Mouse (Mus musculus): ENCODE measurements around the gene Adgrd1. TPM values are rescaled to one million over a fixed set of nuclear protein-coding genes. Genes with fewer than 3 reads are reported as not detected.

Adgrd1 gene
- polyA plus RNA-seq (2012; ENCODE audit: insufficient read depth, insufficient read length, missing spikeins) = not detected in 2 replicates

- no peaks in the 10 kb centered on the region for H3K4me1 ChIP-seq (ENCODE audit: control insufficient read depth, insufficient read depth, low read length)
- no peak within 1 kb of the TSS for H3K27ac ChIP-seq (ENCODE audit: insufficient read depth, low read depth, low read length)
- H3K4me3 ChIP-seq (ENCODE audit: insufficient read depth, low read length) = no peak within 1 kb of the TSS
- TF ChIP-seq CTCF (IDR thresholded peaks at IDR 0.05; ENCODE audit: low read depth, low read length) = no peak
- TF ChIP-seq POLR2A (IDR thresholded peaks at IDR 0.05; ENCODE audit: borderline replicate concordance, low read depth, low read length) = no peak
These were observed at the start of gene Adgrd1 for GRCm38 (mm10) chr5:129096511-129096910. Gene Adgrd1 (plus strand): TSS chr5:129096750.

- Histone ChIP-seq H3K4me3 (ENCODE audit: insufficient read depth, low read length) (no peak overlapping the region), H3K27ac (ENCODE audit: insufficient read depth, low read depth, low read length) (no peak overlapping the region), H3K4me1 (ENCODE audit: control insufficient read depth, insufficient read depth, low read length) (no peaks in the 10 kb centered on the region)
- TF ChIP-seq POLR2A (IDR thresholded peaks at IDR 0.05; ENCODE audit: borderline replicate concordance, low read depth, low read length) (no peak), CTCF (IDR thresholded peaks at IDR 0.05; ENCODE audit: low read depth, low read length) (no peak)
These were observed 47.2 kb upstream of the Adgrd1 start for GRCm38 (mm10) chr5:129049372-129049771.

- Histone ChIP-seq H3K27ac (ENCODE audit: insufficient read depth, low read depth, low read length) (no peak overlapping the region), H3K4me3 (ENCODE audit: insufficient read depth, low read length) (no peak overlapping the region), H3K4me1 (ENCODE audit: control insufficient read depth, insufficient read depth, low read length) (no peaks in the 10 kb centered on the region)
- TF ChIP-seq POLR2A (IDR thresholded peaks at IDR 0.05; ENCODE audit: borderline replicate concordance, low read depth, low read length) (no peak), CTCF (IDR thresholded peaks at IDR 0.05; ENCODE audit: low read depth, low read length) (no peak)
These were observed 44.6 kb upstream of the Adgrd1 start for GRCm38 (mm10) chr5:129051910-129052309.

- TF ChIP-seq CTCF (IDR thresholded peaks at IDR 0.05; ENCODE audit: low read depth, low read length) (no peak), POLR2A (IDR thresholded peaks at IDR 0.05; ENCODE audit: borderline replicate concordance, low read depth, low read length) (no peak)
- no peak overlapping the region for H3K27ac ChIP-seq (ENCODE audit: insufficient read depth, low read depth, low read length)
- H3K4me1 ChIP-seq (ENCODE audit: control insufficient read depth, insufficient read depth, low read length) = no peaks in the 10 kb centered on the region
- H3K4me3 ChIP-seq (ENCODE audit: insufficient read depth, low read length) = no peak overlapping the region
These were observed 43.8 kb upstream of the Adgrd1 start for GRCm38 (mm10) chr5:129052636-129053355.

GRCm38 (mm10) chr5:129054675-129055284 lies 41.8 kb upstream of the Adgrd1 start:
- no peak overlapping the region for H3K27ac ChIP-seq (ENCODE audit: insufficient read depth, low read depth, low read length)
- no peak overlapping the region for H3K4me3 ChIP-seq (ENCODE audit: insufficient read depth, low read length)
- TF ChIP-seq CTCF (IDR thresholded peaks at IDR 0.05; ENCODE audit: low read depth, low read length) (no peak), POLR2A (IDR thresholded peaks at IDR 0.05; ENCODE audit: borderline replicate concordance, low read depth, low read length) (no peak)
- no peaks in the 10 kb centered on the region for H3K4me1 ChIP-seq (ENCODE audit: control insufficient read depth, insufficient read depth, low read length)

GRCm38 (mm10) chr5:129059116-129059515 lies 37.4 kb upstream of the Adgrd1 start:
- H3K27ac ChIP-seq (ENCODE audit: insufficient read depth, low read depth, low read length) = no peak overlapping the region
- no peaks in the 10 kb centered on the region for H3K4me1 ChIP-seq (ENCODE audit: control insufficient read depth, insufficient read depth, low read length)
- TF ChIP-seq CTCF (IDR thresholded peaks at IDR 0.05; ENCODE audit: low read depth, low read length) (no peak), POLR2A (IDR thresholded peaks at IDR 0.05; ENCODE audit: borderline replicate concordance, low read depth, low read length) (no peak)
- H3K4me3 ChIP-seq (ENCODE audit: insufficient read depth, low read length) = no peak overlapping the region

- H3K27ac ChIP-seq (ENCODE audit: insufficient read depth, low read depth, low read length) = no peak overlapping the region
- H3K4me1 ChIP-seq (ENCODE audit: control insufficient read depth, insufficient read depth, low read length) = no peaks in the 10 kb centered on the region
- no peak overlapping the region for H3K4me3 ChIP-seq (ENCODE audit: insufficient read depth, low read length)
- TF ChIP-seq CTCF (IDR thresholded peaks at IDR 0.05; ENCODE audit: low read depth, low read length) (no peak; the same call in 1 of the 2 replicates), POLR2A (IDR thresholded peaks at IDR 0.05; ENCODE audit: borderline replicate concordance, low read depth, low read length) (no peak)
These were observed 35.0 kb upstream of the Adgrd1 start for GRCm38 (mm10) chr5:129061579-129061978.

- Histone ChIP-seq H3K4me3 (ENCODE audit: insufficient read depth, low read length) (no peak overlapping the region), H3K4me1 (ENCODE audit: control insufficient read depth, insufficient read depth, low read length) (no peaks in the 10 kb centered on the region), H3K27ac (ENCODE audit: insufficient read depth, low read depth, low read length) (no peak overlapping the region)
- TF ChIP-seq CTCF (IDR thresholded peaks at IDR 0.05; ENCODE audit: low read depth, low read length) (peak; percentile 62), POLR2A (IDR thresholded peaks at IDR 0.05; ENCODE audit: borderline replicate concordance, low read depth, low read length) (no peak)
These were observed 33.3 kb upstream of the Adgrd1 start for GRCm38 (mm10) chr5:129063037-129063791.

GRCm38 (mm10) chr5:129063792-129064087 lies 32.8 kb upstream of the Adgrd1 start:
- no peak for TF ChIP-seq POLR2A (IDR thresholded peaks at IDR 0.05; ENCODE audit: borderline replicate concordance, low read depth, low read length)
- no peak for TF ChIP-seq CTCF (IDR thresholded peaks at IDR 0.05; ENCODE audit: low read depth, low read length)
- H3K27ac ChIP-seq (ENCODE audit: insufficient read depth, low read depth, low read length) = no peak overlapping the region
- H3K4me3 ChIP-seq (ENCODE audit: insufficient read depth, low read length) = no peak overlapping the region
- H3K4me1 ChIP-seq (ENCODE audit: control insufficient read depth, insufficient read depth, low read length) = no peaks in the 10 kb centered on the region

GRCm38 (mm10) chr5:129064186-129064585 lies 32.4 kb upstream of the Adgrd1 start:
- no peaks in the 10 kb centered on the region for H3K4me1 ChIP-seq (ENCODE audit: control insufficient read depth, insufficient read depth, low read length)
- no peak overlapping the region for H3K4me3 ChIP-seq (ENCODE audit: insufficient read depth, low read length)
- no peak overlapping the region for H3K27ac ChIP-seq (ENCODE audit: insufficient read depth, low read depth, low read length)
- TF ChIP-seq CTCF (IDR thresholded peaks at IDR 0.05; ENCODE audit: low read depth, low read length) = no peak
- no peak for TF ChIP-seq POLR2A (IDR thresholded peaks at IDR 0.05; ENCODE audit: borderline replicate concordance, low read depth, low read length)

All from bone marrow macrophage, adult 2 months (primary cell).